Mouse (Mus musculus): ENCODE results near the gene 1810046K07Rik.

1810046K07Rik gene

DNA sequence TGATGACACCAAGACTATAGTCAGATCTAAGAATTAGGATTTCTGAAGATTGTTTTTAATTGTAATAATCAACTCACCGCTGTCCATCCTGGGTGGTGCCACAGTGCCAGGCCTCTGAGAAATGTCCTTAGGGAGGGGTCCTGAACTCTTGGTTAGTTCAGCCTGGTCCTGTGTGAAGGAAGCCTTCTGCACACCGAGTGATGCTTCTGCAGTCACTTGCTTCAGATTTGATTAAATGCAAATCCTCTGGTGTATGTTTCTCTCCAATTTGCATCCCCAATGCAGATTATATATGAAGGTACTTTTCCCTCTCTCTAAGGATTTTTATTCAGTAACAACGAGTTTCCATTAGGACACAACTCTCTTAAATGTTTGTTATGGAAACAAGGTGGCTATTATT is at the start of gene 1810046K07Rik:
Gene 1810046K07Rik (minus strand): TSS at position 187 of the 400 bp plus-strand sequence.
- DNase-seq (ENCODE audit: low spot score in 2 of 2) = no peak

DNA sequence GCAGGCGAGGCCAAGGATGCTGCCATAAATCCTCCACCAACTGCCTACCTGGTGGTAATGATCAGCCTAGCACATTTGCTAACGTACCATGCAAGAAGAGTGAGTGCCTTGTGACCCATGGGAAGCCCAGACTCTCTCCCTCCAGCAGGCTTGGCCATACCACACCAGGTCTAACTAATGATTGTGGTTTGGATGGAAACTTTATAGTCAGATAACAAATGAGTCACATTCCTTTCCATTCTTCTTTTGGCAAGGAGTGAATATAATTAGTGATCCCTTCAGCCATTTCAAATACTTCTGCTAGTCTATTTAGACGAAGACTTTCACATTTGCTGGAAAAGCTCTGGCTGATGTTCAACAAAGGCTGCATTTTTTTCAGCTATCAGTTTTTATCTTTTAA is 40.8 kb upstream of the 1810046K07Rik start:
- DNase-seq (ENCODE audit: low spot score in 2 of 2) = no peak

DNA sequence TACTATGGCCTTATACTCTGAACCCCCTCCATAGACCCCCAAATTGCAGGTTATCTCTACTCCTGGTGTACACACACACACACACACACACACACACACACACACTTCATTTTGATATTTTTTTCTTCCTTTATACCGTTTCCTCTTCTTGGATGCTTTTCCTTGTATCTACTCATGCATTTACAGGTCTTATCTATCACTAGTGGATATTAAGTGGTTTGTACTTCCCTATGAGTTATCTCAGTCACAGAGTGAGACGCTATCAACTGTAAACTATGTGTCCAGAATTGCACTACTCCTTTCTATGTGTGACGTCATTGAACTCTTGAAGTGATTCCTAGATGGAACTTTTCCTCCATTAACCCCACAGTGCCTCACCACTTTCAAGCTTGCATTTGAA is 38.4 kb upstream of the 1810046K07Rik start:
- no peak for DNase-seq (ENCODE audit: low spot score in 2 of 2)

DNA sequence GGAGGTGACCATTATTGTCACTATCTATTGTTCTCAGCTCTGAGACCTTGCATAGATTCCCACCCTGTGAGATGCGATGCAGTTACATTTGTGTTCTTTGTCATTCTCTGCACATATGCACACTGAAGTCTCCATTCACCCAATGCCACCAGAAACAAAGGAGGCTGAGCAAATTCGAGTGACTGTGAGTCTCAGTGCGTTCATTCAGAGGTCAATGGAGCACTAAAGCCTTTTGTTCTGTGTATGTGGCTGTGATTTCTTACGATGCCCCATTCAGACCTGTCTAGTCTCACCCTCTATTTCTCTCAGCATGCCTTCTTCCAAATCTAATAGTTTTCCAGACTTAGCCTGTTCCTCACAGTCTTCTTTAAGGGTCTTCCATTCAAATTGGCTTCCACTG is 35.3 kb upstream of the 1810046K07Rik start:
- no peak for DNase-seq (ENCODE audit: low spot score in 2 of 2)

DNA sequence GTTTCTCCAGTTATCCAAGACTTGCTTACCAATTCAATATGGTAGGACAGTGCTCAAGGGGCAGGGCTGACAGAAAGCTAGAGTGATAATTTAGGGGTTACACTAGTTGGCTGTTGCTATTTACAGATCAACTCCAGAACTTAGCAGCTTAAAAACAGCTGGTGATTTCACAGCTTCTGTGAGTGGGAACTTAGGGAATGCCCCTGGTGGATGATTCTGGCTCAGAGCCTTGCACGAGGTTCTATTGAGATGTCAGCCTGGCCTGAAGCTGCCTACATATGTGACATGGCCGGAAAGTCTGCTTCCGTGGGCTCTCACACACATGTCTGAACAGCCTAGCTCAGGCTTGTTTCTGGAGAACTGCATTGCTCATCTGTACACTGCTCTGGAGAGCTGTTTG is 24.8 kb upstream of the 1810046K07Rik start:
- no peak for DNase-seq (ENCODE audit: low spot score in 2 of 2)

DNA sequence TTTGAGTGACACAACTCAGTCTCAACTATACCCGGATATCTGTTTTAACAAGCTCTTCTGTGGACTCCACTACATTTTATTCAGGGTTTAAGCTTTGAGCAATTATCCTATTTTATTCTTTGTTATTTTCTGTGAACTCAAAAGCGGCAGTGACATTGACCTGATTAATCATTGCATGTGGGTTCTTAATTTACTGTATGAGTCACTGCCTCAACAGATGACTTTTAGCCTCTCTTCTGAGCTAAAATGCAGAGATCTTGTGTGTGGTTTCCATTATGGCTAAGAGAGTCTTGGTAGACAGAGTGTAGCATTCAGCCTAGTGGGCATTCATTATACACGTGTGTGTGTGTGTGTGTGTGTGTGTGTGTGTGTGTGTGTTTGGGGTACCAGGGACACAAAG is 24.2 kb upstream of the 1810046K07Rik start:
- DNase-seq (ENCODE audit: low spot score in 2 of 2) = no peak

DNA sequence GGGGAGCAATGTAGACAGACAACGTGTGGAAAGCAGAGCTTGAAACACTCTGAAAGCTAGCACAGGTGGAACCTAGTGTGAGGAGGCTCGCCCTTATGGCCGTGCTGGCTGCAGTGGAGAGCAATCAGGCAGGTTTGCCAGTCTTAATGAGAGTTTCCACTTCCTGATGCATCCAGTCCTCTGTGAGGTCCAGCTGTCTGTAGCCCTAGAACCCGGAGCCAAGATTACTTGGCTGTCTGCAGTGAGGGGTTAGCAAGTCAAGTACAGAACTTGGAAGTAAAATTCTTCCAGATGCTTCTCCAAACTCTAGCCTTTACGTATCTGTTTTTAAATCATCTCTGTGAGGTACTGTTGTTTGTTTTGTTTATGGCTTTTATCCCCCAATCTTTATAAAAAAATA is 20.7 kb upstream of the 1810046K07Rik start:
- DNase-seq (ENCODE audit: low spot score in 2 of 2) = no peak

DNA sequence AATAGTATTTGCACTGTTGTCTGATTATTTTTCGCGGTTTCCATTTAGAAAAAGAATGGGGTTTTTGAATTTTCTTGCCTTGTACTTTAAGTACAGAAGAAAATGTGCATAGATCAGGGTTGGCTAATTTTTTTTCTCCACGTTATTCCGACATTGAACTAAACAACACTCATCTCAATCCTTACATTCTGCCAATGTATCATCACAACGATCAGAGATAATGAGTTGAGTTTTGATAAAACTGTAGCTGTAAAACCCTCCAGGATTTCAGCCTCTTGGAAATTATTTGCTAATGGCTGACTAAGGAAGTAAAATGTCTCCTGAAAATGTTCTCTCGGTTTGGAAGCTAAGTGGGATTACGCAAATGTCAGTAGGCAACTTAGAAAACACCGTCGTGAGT is 17.1 kb upstream of the 1810046K07Rik start:
- DNase-seq (ENCODE audit: low spot score in 2 of 2) = no peak

DNA sequence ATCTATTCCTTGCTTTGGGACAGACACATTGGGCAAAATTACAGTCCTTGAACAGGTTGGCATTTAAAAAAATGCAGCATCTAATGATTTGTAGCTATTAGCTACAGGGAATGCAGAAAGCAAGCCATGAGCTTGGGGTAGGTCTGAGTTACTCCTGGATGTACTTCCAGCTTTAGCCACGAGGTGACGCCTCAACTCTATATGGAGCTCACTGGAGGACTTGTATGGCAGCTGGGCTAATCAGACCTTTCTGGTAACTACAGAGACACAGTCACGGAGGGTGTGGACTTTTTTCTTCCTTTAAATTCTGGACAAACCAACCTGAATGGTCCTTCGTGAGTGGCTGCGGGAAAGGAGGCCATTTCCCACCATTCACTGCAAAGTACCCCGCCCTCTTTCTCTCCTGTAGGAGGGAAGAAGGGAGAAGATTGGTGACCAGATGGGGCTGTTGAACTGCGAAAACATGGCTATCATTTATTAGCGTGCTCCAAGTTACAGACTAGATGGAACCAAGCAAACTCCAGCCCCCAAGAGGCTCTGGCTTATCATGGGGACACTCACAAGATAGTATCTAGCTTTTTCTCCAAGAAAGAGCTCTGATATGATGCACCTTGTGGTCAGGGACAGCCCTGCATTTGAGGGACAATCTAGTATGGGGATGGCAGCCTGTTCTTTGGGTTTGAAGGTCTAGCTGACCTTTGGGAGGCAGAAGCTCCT is 6.7 kb upstream of the 1810046K07Rik start:
- peak; percentile 59 to 84 for DNase-seq (ENCODE audit: low spot score in 2 of 2)

DNA sequence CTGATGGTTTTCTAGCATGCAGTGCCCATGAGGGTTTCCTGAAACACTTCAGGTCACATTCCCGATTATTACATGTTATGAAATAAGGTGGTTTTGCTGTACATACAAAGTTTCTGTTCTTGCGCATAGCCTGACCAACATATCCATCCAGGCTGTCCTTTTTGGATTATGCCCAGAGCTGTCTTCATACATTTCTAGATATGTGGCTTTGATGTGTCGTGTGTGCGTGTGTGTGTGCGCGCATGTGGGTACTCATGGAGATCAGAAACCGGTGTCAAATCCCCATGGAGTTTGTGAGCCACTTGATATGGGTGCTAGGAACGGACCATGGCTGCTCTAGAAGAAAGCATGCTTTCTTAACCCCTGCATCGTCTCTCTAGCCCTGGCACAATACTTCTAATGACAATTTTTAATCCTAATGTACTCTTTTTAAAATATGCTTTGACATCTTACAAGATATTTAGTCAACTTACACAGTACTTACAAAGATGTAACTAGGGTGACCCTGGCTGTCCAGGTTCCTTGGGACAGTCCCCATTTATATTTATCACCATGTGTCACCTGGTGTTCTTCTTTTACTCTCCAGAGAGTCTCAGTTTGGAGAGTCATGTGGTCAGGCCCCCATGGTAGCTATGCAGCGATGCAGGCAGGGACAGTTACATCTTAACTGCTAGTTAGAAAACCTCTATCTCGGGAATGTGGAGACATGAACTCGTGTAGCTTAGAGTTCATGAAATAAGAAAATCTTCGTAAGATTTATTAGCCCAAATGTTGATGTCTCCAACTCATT is 2.9 kb upstream of the 1810046K07Rik start:
- no peak for DNase-seq (ENCODE audit: low spot score in 2 of 2)

DNA sequence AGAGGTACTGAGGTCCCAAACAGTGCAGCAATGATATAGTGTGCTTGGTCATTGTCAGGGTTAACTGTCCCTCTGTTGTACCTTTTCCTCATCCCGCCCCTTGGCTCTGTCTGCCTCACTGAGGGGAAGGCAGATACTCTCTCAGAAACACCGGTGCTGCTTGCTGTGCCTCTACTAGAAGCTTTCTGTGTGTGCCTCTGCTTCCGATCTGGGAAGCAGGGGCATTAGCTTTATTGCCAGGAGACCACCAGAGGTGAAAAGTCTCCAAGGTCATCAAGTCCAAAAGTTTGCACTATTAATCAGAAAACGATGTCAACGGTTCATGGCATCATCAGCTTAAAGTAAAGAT is 1.2 kb downstream of the 1810046K07Rik start:
- DNase-seq (ENCODE audit: low spot score in 2 of 2) = no peak

DNA sequence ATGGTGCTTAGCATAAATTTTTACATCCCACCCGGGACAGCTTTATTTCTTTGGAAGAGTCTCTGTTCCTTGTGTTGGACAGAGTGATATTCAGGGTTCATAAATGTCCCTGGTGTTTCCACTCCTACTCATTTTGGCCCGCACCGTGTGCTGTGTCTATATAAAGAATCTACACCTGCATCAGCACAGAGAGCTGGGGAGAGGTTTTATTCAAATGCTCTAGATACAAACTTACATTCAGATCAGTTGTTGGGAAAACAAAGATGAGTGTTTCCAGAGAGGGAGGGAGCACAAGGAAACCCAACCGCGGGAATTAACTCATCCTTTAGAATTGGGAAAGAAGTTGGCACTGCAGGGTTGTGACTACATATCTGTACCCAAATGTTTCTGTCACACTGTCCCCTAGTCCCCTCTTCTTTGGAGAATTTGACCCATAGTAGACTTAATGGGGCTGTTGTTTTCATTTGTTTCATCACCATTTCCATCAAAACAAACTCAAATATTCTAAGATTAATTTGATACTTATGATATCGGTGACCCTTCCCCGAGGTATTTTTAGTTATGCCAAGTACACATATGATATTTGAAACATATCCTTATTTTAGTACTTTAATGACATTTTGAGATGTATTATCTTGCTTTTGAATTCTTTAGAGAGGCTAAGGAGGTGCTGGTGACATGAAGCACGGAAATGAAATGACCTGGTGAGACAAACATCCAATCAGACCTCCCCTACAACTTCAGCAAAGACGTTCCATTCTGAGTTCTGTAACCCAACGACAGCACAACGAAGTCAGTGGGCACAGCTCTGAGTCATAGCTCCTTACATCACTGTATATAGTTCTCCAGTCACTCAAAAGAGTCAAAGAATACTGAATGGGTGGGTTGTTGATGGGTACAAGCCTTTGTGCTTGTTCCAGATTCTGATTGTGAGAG is 1.8 kb downstream of the 1810046K07Rik start:
- DNase-seq (ENCODE audit: low spot score in 2 of 2) = no peak

DNA sequence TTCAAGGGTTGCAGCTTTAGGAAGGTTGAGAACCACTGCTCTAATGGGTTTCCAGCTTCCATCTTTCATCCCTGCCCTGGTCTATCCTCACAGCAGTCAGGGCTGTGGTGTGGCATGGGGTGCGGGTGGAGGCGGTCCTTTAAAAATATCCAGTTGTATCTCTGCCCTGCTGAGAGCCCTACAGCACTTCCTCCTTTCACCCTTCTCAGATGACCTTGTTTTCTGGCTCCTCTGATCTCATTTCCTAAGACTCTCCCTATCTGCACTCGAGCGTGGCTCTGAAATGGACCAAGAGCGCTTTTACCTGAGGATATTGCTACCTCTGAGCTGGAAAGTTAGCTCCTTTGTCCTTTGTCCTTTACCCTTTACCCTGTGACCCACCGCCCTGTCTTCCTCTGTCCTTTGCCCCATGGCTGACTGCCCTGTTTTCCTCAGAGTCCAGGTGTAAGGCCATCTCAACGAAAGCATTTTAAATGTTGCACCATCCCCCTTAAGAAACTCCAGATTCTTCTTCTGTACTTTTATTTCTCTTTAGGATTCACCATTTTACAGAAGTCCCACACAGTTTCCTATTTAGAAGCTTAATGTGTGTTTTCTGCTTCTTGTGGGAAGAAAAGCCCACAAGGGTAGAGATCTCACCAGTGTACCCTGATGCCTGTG is 4.2 kb downstream of the 1810046K07Rik start:
- DNase-seq (ENCODE audit: low spot score in 2 of 2) = no peak

DNA sequence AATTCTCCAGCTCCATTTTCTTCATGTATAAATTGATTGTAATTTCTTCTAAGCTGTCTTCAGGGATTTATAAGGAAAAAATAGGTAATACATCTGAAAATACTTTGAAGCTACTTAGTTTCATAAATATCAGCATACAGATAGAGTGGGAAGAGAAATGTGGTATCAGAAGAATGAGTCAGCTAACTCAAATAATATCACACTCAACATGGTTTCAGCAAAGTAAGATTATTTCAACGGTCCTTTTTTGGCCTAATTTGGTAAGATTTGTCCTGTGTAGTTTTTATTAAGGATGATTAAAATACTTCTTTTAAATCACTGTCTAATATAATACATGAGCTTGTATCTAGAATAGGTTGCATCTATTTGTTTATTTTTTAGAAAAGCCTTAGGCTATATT is 8.6 kb downstream of the 1810046K07Rik start:
- no peak for DNase-seq (ENCODE audit: low spot score in 2 of 2)

DNA sequence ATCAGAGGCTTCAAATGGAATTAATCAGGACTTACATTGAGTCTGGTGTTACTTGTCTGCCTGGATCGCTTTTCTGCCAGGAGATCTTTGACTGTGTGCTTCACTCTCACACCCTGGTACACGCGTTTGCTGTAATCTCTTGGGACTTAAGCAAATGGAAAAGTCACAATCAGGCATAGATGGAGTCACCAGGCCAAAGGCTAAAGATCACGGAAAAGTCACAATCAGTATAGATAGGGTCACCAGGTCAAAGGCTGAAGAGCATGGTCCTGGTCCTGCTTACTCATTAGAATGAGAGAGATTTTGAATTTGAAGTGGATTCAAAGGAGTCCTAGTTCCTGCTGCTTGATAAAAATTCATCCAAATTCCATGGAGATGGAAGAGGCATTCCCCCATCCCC is 10.5 kb downstream of the 1810046K07Rik start:
- DNase-seq (ENCODE audit: low spot score in 2 of 2) = no peak

DNA sequence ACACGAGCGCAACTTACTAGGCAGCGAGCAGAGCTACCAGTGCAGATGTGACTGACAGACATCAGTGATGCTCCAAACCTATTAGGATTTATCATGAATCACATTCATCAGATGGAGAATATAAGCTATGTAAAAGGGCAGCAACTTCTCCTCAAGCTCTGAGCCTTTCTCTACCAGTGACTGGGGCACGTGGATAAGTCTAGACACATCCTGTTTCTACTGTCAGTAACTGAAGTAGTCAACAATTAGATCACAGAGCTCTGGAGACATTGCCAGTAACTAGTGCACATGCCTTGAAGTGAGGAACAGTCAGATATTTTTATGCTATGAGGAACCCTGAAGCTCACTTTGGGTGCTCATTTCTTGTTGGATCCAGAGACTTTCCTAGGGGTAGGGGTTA is 11.4 kb downstream of the 1810046K07Rik start:
- no peak for DNase-seq (ENCODE audit: low spot score in 2 of 2)

DNA sequence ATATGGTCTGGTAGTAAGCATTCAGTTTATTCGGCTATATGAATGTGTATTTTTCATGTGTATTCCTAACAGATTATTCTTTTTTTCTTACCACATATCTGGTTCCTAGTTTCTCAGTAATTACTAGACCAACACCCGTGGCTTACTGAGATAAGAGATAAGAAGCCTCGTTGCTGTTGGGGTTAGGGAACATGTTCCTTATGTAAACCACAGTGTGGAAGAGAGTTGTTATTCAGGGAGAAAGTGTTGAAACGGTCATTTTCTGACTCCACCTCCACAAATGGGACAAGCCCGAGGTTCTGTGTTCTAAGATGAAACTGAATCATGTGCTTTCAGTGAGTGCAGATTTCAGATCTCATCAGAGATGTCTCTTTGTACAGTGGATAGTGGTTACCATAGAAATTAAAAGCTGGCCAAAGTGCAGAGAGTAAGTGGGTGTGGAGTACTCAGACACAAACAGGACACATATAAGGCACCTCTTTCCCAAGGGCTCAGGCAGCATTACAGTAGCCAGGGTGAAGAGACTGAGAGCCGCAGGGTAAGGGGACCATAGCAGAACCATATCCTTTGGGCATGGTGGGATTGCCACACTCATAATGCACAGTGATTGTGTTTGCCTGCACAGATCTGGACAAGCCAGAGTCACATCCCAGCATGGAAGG is 13.2 kb downstream of the 1810046K07Rik start:
- no peak for DNase-seq (ENCODE audit: low spot score in 2 of 2)

DNA sequence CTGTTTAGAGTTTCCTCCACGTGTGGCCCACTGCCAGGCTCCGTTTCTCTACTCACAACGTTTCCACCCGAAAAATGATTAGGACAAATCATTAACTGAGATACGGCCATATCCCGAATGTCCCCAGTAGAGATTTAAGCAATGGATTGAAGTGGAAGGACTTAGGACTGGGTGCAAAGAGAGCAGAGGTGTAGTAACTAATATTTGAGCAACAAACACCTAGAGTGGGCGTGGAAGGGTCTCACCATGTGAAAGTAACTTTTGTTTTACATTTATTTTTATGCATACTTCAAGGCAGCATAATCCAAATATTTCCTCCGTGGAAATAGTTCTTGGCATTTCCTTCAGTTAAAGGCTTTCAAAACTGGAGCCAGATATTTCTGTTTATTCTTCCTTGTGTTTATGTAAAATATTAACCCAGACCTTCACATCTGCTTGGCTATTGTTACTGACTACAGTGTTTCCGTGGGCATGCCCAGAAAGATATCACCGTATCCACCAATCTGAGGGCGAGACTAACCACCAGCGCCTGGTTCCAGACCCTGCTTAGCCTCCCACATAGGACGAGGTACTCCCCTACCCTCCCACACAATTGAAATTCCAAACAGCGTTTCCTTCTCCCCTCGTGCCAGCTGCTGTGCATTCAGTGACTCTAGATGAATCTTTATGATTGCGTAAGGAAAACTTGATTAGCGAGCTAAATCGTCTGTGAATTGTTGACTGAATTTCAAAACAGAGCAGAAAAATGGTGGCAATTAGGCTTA is 16.0 kb downstream of the 1810046K07Rik start:
- no peak for DNase-seq (ENCODE audit: low spot score in 2 of 2)

DNA sequence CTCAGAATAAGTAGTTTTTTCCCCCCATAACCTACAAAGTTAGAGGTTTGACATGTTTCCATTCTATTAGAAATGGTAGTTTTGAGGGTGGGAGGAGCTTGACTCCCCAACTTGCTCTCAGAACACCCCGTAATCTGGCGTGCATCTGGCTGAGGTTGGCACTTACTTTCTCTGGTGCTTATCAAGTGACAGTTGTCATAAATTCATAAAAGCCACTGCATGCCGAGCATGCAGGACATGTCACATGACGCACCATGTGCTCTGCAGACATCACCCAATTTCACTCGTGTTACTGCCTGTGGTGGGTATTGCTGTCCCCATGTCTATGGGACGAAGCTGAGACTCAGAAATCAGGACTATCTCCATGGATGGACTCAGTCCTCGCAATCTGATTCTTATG is 18.2 kb downstream of the 1810046K07Rik start:
- DNase-seq (ENCODE audit: low spot score in 2 of 2) = no peak

DNA sequence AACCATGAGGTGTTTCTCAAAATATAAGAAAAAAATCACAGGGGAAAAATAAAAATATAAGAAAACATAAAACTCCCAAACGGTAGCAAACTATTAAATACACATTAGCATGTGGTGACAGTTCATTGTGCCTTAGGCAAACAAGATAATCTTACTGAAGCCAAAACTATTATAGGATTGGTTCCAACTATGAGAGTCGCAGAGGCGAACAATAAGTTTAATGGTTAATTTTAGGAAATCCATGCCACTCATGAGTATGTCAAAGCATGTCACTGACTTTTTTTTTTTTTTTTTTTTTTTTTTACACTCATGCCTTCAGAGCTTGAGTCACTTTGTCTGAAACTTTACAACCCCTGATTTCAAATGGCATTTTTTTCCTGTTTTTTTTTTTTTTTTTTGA is 22.4 kb downstream of the 1810046K07Rik start:
- no peak for DNase-seq (ENCODE audit: low spot score in 2 of 2)

Measured in frontal cortex, postnatal 10 days (tissue).